Mouse (Mus musculus) ovary, postnatal 10 days (tissue): ENCODE measurements around the gene Tmem98.

Experiments
- DNase-seq: peaks from one replicate; pipeline ENCODE4 v3.0.0; 2022; ENCODE audit warnings: low spot score

Gene Tmem98

DNA sequence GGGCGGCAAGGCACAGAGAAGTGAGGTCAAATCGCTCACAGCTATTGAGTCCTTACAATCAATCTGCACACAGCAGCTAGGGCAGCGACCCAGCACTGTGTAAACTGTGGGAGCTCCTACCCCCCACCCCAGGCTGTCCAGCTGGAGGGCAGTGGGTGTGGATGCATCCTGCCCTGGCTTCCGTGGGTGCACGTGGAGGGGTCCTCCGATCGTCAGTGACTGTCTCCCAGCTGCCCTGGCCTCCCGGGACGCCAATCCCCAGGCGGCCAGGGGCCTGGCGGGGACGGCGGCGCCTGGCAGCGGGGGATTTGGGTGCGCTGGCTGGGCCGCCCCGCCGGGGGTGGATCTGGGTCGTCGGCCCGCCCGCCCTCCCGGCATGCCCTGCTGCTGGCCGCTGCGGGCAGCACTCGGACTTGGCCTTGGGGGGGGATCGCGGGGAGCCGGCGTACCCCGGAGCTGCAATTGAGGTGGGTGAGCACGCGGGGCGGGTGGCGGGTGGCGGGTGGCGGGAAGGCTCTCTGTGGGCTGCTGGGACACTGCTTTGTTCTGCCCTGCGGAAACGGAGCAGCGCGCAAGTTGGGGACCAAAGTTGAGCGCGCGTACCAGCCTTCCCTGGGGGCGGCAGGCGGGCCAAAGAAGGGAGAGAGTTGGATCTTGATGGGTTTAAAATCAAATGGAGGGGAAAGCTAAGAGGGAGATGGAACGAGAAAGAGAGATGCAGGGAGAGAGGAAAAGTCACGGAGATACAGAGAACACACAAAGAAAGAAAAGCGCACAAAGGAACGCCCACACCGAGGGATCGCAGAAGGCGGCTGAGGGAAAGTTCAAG, at the start of gene Tmem98:
Tmem98 (plus strand) TSS at position 183 of the 829 bp plus-strand sequence.
- peak; percentile 22 for DNase-seq

DNA sequence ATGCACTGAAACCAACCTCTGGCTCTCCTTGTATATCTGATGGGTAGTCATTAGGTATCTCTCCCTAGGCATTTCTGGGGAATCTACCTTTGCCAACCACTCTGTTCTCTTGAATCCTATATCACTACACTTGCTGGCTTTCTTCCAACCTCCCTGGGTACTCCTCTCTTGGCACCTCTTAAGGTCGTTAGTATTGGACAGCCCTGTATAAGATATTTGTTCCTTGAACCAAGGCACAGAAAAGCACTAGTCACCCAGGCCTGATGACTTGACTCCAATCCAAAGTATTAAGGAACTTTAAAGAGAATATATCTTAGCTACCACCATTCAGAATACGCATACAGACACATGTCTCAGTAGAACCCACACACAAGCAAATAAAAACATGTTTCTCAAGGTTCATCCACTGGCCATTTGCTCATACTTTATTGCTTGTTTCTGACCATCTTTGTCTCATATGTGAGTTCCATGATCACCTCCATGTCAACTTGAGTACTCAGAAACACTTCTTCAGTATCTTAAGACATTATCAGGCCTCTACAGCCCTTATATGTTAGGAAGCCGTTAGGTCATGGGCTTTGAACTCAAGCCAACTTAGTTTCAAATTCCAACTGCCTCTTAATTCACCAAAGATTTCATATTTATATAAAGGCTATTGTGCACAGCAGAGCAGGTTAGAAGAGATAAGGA, 48.5 kb upstream of the Tmem98 start:
- no peak for DNase-seq

DNA sequence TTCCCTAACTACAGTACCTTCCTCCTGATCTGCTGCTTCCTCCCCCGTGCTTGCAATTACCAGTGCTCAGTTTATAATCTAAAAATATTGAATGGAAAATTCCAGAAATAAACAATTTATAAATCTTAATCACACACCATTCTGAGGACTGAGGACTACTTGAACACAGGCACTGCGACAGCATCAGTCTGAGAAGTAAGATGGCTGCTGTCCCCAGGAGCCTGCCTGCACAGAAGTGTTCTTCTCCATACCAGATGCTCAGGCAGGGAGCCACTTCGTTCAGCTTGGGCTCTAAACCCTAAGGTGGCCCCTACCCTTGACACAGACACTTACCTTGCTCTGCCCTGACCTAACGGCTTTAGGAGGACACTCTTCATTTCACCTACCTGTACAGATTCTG, 47.9 kb upstream of the Tmem98 start:
- DNase-seq = no peak

DNA sequence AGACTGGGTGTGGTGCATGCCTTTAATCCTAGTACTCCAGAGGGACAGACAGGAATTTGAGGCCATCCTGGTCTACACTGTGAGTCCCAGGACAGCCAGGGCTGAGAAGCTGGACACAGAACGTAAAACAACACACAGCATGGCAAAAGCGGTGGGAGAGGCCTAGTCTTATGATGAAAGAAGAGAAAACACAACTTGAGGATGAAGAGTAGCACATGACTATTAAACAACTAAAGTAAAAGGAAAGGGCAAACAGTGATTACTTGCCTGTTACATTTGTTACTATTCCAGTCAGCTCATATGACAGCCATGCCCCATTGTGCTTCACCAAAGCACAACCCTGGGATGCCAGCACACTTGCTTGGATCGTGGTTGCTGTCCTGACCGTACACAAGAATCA, 43.9 kb upstream of the Tmem98 start:
- DNase-seq = no peak

DNA sequence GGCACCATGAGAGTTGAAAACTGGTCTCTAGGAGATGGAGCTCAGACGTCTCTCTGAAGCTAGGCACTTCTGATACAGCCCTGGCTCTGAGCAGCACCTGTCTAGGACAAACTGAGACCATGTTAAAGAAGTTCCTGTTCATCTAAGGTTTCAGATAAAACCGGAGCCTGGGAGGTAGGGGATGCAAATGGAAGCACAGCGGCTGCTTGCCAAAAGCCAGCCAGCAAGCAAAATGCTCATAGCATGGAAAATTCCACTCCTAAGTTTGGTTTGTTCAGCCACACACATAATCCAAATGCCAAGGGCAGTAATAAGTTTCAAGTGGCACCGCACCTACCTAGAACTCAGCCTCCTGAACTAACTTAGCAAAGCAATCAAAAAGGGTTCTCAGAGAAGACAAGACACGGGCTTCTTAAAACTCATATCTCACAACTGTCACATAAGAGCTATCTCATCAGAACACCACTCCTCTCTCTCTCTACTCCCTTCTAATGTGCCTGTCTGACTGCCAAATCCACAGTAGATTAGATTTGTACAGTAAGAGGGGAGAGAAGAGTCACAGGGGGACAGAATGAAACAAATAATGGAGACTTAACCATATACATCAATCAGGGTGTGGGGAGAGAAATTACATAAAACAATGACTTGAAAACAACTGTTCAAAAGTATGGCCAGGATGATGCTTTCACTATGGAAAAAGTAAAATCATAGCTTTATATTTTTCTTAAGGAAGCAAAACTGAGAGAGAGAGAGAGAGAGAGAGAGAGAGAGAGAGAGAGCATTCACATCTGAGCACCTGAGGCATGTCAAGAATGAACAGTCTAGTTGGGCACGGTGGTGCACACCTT, 43.3 kb upstream of the Tmem98 start:
- no peak for DNase-seq

DNA sequence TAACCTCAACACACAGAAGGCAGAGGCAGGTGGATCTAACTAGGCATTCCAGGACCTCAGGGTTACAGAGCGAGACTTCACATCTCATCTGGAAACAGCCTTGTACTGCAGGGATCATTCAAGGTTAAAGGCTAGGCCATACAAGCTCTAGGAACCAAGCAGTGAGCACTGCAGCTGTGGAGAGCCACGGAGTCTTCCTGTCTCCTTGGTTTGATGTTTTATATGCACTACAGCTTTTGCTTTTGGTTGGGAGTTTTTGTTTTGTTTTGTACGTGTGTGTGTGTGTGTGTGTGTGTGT, 42.7 kb upstream of the Tmem98 start:
- no peak for DNase-seq

DNA sequence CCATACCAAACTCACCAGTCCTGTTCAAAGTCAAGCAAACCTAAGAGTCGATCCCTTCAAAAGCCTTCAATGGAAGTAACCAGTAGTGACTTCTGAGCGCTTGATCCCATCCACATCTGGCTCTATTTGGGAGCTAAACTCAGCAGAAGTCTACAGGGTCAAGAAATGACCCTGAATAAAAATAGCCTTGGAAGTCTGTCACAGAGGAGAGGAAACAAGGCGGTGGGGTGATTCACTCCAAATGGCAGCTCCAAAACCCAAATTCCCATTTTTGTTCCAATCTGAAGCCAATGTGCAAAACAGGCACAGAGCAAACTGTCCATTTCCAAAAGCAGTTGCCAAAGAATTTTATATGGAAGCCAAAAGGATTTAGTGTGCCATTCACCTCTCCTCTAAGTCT, 38.8 kb upstream of the Tmem98 start:
- no peak for DNase-seq

DNA sequence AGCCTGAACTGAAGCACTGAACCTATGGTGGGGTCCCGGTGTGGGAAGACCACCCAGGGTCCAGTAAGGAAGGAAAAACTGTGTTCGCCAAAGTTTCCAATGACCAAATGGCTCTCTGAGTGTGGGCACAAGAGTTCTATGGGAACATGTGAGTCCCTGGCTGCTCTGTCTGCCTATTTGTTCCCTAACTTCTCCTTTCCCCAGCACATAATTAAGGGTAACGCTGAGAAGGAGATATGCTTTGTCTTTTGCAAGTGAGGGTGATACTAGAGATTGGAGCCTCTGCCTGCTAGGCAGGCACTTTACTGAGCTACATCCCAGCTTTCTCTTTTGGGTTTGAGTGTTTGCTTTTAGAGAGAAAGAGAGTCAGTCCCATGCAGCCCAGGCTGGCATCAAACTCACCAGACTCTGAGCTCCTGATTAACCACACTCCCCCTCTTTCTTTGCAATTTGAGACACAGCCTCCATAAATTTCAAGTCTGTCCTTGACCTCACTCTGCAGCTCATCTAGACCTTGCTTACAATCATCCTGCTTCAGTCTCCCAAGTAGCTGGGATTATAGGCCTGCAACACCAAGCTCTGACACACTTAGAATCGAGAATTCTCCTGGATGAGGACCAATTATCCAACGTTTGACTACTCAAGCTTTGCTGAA, 38.3 kb upstream of the Tmem98 start:
- no peak for DNase-seq

DNA sequence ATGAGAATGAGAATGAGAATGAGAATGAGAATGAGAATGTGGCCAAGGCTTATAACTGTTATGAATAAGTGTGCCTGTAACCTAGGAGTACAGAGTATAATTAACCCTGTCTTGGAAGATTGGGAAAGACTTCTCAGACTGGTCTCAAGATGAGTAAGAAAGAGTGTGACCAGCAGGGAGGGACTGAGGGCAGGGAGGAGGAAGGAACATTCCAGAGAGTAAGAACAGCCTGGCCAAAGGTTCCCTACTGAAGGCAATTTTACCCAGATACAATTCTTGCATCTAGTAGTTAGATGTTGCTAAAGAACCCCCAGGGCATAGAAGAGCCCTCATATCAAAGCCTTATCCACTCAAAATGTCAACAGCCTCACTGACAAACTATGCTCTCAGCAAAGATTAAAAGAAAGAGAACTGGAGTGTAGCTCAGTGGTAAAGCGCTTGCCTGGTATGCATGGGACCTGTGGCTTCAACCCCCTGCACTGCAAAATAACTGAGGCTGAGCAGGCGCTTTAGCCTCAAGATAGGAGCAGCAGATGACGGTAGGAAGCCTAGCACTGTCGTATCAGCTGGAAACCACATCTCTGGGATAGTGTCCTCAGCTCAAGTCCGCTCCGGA, 37.3 kb upstream of the Tmem98 start:
- no peak for DNase-seq

DNA sequence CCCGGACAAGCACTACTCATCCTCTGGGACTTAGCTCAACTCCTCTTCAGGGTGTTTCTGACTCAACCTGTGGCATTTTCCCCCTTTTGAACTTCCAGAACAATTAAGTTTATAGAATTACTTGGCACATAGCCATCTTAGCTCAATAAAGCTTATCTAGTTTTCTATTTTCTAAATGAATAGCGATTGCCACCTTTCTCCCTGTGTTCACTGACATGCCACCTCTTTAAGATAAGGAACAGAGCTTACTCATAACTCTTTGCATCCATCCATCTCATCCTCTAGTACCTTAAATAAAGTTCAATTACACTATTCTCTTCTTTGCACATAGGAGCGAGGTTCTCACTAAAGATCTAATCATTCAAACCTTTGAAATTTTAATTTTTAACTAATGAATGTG, 34.4 kb upstream of the Tmem98 start:
- no peak for DNase-seq

DNA sequence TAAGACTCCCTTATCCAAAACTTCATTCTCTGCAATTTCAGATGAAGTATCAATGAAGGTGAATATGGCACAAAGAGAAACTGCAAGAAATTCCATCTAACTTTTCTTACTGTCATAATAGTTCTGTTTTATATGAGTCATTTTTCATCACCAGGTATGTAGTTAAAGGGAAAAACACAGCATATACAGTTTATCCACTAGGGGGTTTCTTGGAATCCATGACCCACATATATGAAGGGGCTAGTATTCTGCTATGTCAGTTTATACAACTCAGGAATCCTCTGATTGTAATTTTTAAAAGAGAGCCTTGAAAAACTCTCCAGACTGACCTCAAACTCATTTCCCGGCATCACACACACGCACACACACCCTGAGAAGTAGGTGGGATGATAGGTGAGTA, 32.3 kb upstream of the Tmem98 start:
- DNase-seq = no peak

DNA sequence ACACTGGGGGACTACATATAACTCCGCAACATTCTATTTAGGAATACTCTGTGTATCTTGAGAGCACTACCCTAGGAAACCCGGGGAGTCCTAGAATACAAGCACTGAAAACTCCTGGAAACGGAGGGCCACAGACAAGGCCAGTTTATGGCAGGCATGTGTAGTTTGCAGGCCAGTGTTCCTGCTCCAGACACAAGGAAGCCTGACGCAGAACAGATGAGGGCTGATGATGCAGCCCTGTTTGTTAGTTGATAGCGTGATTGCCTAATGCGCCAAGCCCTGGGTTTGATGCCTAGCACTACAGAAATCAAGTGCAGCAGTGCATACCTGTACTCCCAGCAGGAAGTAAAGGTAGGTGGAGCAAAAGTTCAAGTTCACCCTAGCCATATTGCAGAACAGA, 31.8 kb upstream of the Tmem98 start:
- no peak for DNase-seq

DNA sequence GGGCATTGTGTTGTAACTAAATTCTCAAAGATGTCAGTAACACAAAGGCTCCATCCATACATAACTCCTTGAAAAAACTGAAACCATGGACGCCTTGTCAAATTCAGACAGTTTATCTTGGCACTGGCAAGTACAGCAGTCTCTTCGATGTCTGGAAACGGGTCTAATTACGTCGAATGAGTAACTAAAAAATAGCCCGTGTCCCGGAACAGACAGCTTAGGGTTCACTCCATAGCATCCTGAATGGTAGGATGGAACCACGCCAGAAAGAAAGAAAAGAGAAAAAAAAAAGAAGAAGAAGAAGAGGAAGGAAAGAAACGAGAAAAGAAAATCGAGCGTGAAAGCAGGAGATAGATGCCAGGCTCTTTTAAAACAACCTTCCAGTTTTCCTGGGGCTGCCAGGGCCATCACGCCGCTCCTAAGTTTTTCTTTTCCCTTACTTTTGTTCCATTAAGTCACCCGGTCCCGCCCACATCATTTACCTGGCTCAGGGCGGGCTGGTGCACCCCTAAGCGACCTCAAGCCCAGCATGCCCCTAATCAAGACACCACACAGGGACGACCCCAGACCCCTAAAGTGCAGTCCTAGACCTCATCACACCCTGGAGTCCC, 31.0 kb upstream of the Tmem98 start:
- no peak for DNase-seq

DNA sequence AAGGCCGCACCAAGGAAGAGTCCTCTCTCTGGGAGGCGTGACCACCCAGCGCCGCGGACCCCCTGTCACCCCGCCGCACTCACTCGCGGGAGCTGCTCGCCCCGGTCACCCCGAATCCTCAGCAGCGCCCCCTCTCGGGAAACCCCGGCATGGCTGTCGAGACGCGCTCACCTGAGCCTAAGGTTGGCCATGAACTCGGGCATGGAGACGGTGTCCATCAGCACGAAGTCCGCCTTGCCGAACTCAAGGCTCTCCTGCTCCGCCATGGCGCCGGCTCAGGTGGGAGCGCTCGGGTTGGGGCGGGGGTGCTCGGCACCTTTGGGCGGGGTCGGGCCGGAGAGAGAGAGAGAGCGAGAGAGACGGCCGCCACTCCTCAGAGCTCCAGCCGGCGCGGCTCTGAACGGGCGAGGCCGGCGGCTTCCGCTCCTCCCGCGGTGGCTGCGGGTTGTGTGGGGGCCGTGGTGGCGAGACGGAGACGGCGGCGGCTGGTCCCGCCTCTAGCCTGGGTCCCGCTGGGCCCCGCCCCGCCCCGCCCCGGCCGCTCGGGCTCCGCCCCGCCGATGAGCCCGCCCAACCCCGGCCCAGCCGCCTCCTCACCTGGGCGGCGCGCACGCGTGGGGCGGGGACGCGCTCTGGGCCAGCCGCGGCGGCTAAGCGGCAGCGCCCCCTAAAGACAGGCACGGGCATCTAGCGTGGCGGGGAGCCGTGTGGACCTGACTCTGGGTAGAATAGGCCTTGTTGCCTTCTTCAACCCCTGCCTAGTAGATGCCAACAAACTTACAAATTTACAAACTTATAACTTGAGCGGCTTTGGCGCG, 30.2 kb upstream of the Tmem98 start, which contains the start of gene Myo1d:
Myo1d (minus strand) TSS at position 499 of the 818 bp plus-strand sequence.
- peak; percentile 58 for DNase-seq

DNA sequence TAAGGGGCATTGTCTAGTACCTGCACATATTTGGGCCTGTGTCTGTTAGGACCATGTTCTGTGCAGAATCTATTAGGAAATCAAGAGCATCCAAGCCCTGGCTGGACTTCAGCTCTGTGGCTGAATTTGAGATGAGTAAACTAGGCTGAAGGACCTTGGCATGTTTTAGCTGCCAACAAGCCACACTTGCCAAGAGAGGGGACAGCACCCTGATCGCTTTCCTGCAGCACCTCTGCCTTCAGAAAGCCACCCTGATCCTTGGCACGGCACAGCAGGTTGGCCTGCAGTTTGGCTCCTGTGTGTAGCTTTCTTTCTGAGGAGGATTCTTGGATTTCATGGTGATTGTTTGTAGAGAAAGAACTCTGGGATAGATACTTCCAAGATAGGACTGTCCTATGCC, 28.4 kb upstream of the Tmem98 start:
- DNase-seq = no peak

DNA sequence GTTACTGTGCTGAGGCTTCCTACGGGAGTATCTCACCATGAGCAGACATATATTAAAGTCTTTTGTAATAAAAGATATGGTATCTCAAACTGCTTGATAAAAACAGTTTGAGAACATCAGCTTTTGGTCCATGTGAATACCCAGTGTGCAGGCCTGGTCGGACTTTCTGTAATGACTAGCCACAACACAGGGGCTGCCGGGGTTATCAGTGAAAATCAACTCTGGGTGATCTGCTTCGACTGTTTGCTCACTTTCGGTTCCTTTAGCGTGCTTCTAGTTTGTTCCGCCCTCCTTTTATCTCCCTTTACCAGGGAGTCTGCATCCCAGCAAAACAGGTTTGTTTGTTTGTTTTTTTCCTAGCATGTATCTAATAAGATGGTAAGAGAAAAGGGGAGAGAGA, 26.5 kb upstream of the Tmem98 start:
- DNase-seq = no peak

DNA sequence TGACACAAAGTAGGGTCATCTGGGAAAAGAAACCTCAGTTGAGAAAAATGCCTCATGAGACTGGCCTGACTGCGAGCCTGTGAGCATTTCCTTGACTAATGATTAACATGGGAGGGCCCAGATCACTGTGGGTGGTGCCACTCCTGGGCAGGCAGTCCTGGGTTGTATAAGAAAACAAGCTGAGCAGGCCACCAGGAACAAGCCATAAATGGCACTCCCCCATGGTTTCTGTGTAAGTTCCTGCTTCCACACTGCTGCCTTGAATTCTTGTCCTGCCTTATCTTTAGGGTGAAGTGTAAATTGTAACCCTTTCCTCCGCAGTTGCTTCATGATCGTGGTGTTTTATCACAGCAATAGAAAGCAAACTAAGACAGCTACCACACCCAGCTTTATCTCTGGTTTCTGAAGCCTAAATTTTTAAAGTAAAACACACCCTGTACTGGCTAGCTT, 25.7 kb upstream of the Tmem98 start:
- DNase-seq = no peak

DNA sequence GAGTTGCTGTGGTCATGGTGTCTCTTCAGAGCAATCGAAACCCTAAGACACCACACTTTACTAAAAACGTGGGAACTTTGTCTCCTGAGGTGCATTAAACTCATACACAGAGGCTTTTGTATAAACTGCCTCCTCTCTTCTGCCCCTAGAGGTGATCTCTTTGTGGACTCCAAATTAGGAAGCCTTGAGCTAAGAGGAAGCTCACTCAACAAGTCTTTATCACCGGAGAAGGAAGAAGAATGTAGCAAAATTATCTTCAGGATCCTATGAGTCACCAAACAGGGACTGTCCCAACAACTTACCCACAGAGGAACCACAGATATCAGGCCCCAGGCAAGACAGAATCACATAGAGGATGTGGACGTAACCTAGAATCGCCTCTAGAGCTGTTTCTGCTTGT, 24.3 kb upstream of the Tmem98 start:
- DNase-seq = no peak

DNA sequence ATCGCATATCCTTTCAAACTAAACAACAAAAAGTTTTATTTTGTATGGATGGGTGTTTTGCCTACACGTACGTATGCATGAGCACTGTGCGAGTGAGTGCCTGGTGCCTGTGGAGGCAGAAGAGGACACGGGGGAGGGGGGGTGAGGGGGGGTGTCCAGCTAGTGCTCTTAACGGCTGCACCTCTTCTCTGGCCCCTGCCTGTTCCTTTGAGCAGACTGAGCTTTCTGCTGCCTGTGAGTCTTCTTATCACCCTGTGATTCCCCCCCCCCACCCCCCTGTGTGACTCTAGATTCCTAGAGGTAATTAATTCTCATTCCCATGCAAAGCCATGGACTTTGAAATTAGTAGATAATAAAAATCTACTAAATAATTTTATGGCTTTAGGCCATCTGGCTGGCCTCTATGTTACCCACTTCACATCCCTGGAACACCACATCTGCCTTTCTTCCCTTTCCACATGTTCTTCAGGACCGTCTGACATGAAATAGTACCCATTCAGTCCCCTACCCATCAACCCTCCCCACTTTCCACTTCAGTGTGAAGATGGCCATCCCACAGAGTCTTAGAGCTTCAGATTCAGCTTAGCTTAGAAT, 20.2 kb upstream of the Tmem98 start:
- no peak for DNase-seq

DNA sequence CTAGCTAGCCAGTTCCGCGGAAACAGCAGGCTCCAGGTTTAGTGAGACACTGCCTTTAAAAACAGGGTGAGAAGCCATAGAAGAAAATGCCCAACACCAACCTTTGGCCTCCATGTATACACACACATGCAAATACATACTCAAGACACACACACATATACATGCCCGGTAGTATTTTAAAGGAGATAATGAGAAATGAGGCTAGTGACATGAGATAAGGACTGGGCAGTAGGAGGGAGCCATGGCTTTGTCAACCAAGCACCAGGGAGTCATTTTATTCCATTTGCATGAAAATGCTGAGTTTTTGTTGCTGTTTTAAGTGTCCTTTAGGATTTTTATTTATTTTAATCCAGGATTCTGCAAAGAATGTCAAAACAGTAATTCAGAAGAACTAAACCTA, 19.6 kb upstream of the Tmem98 start:
- DNase-seq = no peak
